Comparison of ENCODE assay signal across 14 mouse cellular contexts in genomic region chr7:43167811-43168210, GRCm38 (mm10). TPM values are rescaled to one million over a fixed set of nuclear protein-coding genes. Genes with fewer than 3 reads are reported as not detected.
"Had no signal": no experiment of that assay in that cellular context is flagged by ENCODE, and none has a peak within 500 bp of the region (broad histone marks: within the 10 kb centered on the region; RNA-seq: fewer than 3 reads in every experiment).

No protein-coding gene starts in this region.

RNA-seq across cellular contexts. Expression of gene Zfp936, which starts 53.8 kb away (rescaled TPM):
- total RNA-seq: megakaryocyte, adult 5-6 weeks; megakaryocyte-erythroid progenitor cell, adult 5-6 weeks had no signal
- polyA plus RNA-seq: lung, embryonic 14.5 days; lung, embryonic 16.5 days; midbrain, embryonic 12.5 days; midbrain, embryonic 14.5 days; midbrain, embryonic 16.5 days; neural tube, embryonic 11.5 days; neural tube, embryonic 13.5 days; neural tube, embryonic 15.5 days; small intestine, adult 2 months; stomach, embryonic 14.5 days; stomach, embryonic 16.5 days; thymus, postnatal 0 days had no signal
